Mouse (Mus musculus) bone marrow, adult 2 months (tissue): ENCODE results near the gene Col23a1.

Experiments
- CTCF ChIP-seq: fragments of 200-500 bp; IDR thresholded peaks from 2 replicates; pipeline ENCODE4 v1.5.1; 2011; ENCODE audit warnings: low read length, control low read depth; ENCODE audit not compliant: control insufficient read depth, insufficient read depth
- POLR2A ChIP-seq: fragments of 200-500 bp; IDR thresholded peaks from 2 replicates; pipeline ENCODE4 v1.6.1; 2011; ENCODE audit warnings: low read depth, mild to moderate bottlenecking, control low read depth, low read length, borderline replicate concordance; ENCODE audit not compliant: control insufficient read depth

GRCm38 (mm10) chr11:51410771-51411170 lies 121.1 kb downstream of the Col23a1 start:
- no peak for TF ChIP-seq POLR2A
- no peak for TF ChIP-seq CTCF
